Mouse (Mus musculus) brain, embryonic 14.5 days (tissue): ENCODE results near the gene Olfr147.
"Not testable (repeated sequence)": the region's sequence is repeated elsewhere in the genome, so short reads cannot be mapped to it uniquely, and the experiment has no call there.

Experiments used
- CTCF ChIP-seq: fragments of 200-500 bp; IDR thresholded peaks from 2 replicates; pipeline ENCODE4 v1.5.1; 2012; ENCODE audit warnings: inconsistent platforms, mild to moderate bottlenecking, moderate library complexity, borderline replicate concordance; ENCODE audit not compliant: insufficient read depth, insufficient read length; ENCODE audit errors: extremely low read depth
- POLR2A ChIP-seq: fragments of 200-500 bp; IDR thresholded peaks from 2 replicates; pipeline ENCODE4 v1.6.1; 2012; ENCODE audit warnings: mild to moderate bottlenecking, inconsistent platforms, borderline replicate concordance; ENCODE audit not compliant: poor library complexity, insufficient read depth, insufficient read length, severe bottlenecking; ENCODE audit errors: extremely low read depth

DNA sequence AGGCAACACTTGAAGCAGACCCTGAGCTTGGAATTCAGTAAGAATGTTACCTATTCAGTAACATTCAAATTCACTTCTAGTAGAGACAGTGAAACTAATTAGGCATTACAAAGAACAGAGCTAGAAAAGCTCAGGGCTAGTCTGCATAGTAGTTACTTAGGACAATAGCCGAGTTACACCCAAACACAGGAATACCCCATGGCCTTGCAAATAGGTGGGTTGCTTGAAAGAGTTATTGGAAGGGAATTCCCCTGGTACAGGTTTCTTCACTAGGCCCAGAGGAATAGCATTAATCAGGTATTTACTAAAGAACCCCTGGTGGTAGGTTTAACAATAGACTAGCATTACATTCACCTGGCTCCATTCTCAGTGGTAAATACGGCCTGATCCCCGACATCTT is 6.0 kb downstream of the Olfr147 start:
- TF ChIP-seq CTCF, POLR2A: not testable (repeated sequence)
